18 mouse cellular contexts compared by ENCODE assay signal in the genomic region with DNA sequence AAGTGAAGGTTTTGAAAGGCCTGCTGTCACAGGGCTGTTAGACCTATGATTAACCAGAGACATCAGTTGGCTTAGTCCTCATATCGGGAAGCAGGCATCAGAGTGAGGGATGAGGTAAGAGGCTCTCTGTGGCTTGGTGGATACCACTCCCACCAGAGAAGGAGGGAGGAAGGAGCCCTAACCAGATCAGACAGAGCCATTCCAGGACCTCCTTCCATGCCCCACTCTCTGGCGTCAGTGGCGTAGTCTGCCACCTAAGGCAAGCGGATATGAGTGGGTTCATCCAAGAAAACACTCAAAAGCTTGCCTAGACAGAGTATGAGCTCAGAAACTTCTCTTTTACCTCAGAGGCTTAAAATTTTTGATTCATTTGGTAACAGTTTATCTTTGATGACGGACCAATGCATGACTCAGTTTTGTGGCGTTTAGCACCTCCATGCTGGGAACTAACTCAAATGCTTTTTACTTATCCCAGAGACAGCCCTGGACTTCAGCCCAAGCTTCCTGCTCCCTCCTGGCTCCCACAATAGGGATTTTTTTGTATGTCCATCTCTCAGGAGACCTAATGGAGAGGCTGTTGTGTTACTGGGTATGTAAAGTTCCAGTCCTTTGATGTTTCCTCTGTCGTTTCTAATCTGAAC.
DNase-seq lines count a peak whose midpoint lies in the region; ATAC-seq and TF ChIP-seq lines count a peak whose summit lies in the region.
"Had no signal": no experiment of that assay in that cellular context is flagged by ENCODE, and none has a peak within 500 bp of the region (broad histone marks: within the 10 kb centered on the region; RNA-seq: fewer than 3 reads in every experiment).

No protein-coding gene starts in this region.

- no peak overlapping the region for H3K27ac ChIP-seq in embryonic facial prominence, embryonic 14.5 days (replicated peaks; ENCODE audit: low read depth, low read length)
- no peak overlapping the region for H3K27ac ChIP-seq in embryonic facial prominence, embryonic 10.5 days (replicated peaks)
- no peak overlapping the region for H3K27ac ChIP-seq in midbrain, embryonic 11.5 days (ENCODE audit: low read depth, low read length)
- no peak overlapping the region for H3K27ac ChIP-seq in midbrain, postnatal 0 days (ENCODE audit: low read depth, low read length)
- H3K27ac ChIP-seq in lung, postnatal 0 days (ENCODE audit: low read length) = no peak overlapping the region
- no peak overlapping the region for H3K27ac ChIP-seq in forebrain, embryonic 14.5 days (ENCODE audit: low read depth, low read length)
- H3K27ac ChIP-seq: limb, embryonic 15.5 days; neural tube, embryonic 13.5 days; stomach, postnatal 0 days had no signal

- TF ChIP-seq EP300 in lung, postnatal 0 days (IDR thresholded peaks at IDR 0.05) = peak; percentile 25; the same call in 1 of the 2 replicates

- no peaks in the 10 kb centered on the region for H3K36me3 ChIP-seq in embryonic facial prominence, embryonic 14.5 days (ENCODE audit: control insufficient read depth, insufficient read depth, low read length)
- H3K36me3 ChIP-seq in embryonic facial prominence, embryonic 10.5 days (replicated peaks) = no peaks in the 10 kb centered on the region
- no peaks in the 10 kb centered on the region for H3K36me3 ChIP-seq in midbrain, embryonic 11.5 days (ENCODE audit: control insufficient read depth, insufficient read depth, low read length)
- H3K36me3 ChIP-seq in midbrain, postnatal 0 days (ENCODE audit: insufficient read depth, low read length) = no peaks in the 10 kb centered on the region
- no peaks in the 10 kb centered on the region for H3K36me3 ChIP-seq in lung, postnatal 0 days (ENCODE audit: insufficient read depth, low read length)
- H3K36me3 ChIP-seq in forebrain, embryonic 14.5 days (ENCODE audit: control insufficient read depth, insufficient read depth, low read length) = no peaks in the 10 kb centered on the region
- H3K36me3 ChIP-seq: limb, embryonic 15.5 days; neural tube, embryonic 13.5 days had no signal

- ATAC-seq in embryonic facial prominence, embryonic 14.5 days (ENCODE audit: low read depth) = no peak
- ATAC-seq in midbrain, embryonic 11.5 days (ENCODE audit: low FRiP score) = no peak
- ATAC-seq in midbrain, postnatal 0 days (ENCODE audit: low FRiP score) = no peak
- peak; percentile 82 for ATAC-seq in lung, postnatal 0 days
- ATAC-seq in forebrain, embryonic 14.5 days = no peak
- ATAC-seq: forebrain, postnatal 0 days; liver, postnatal 0 days had no signal

- H3K4me1 ChIP-seq in embryonic facial prominence, embryonic 14.5 days (ENCODE audit: control insufficient read depth, insufficient read depth, low read length) = no peaks in the 10 kb centered on the region
- no peaks in the 10 kb centered on the region for H3K4me1 ChIP-seq in embryonic facial prominence, embryonic 10.5 days
- H3K4me1 ChIP-seq in midbrain, embryonic 11.5 days (ENCODE audit: control insufficient read depth, insufficient read depth, low read length) = no peaks in the 10 kb centered on the region
- H3K4me1 ChIP-seq in midbrain, postnatal 0 days (ENCODE audit: insufficient read depth, low read length) = no peaks in the 10 kb centered on the region
- no peaks in the 10 kb centered on the region for H3K4me1 ChIP-seq in lung, postnatal 0 days (ENCODE audit: insufficient read depth, low read depth, low read length)
- no peaks in the 10 kb centered on the region for H3K4me1 ChIP-seq in forebrain, embryonic 14.5 days (ENCODE audit: control insufficient read depth, insufficient read depth, low read length)
- H3K4me1 ChIP-seq: neural tube, embryonic 13.5 days had no signal

- no peak overlapping the region for H3K4me3 ChIP-seq in embryonic facial prominence, embryonic 14.5 days (ENCODE audit: low read depth, low read length)
- no peak overlapping the region for H3K4me3 ChIP-seq in embryonic facial prominence, embryonic 10.5 days
- H3K4me3 ChIP-seq in midbrain, embryonic 11.5 days (ENCODE audit: low read depth, low read length) = no peak overlapping the region
- no peak overlapping the region for H3K4me3 ChIP-seq in midbrain, postnatal 0 days (ENCODE audit: low read depth, low read length)
- H3K4me3 ChIP-seq in lung, postnatal 0 days (ENCODE audit: low read depth, low read length) = no peak overlapping the region
- H3K4me3 ChIP-seq in forebrain, embryonic 14.5 days (ENCODE audit: low read depth, low read length) = no peak overlapping the region
- H3K4me3 ChIP-seq: erythroblast, embryonic 14.5 days; limb, embryonic 15.5 days; neural tube, embryonic 13.5 days had no signal

- peak; percentile 26 for DNase-seq in embryonic facial prominence, embryonic 14.5 days (ENCODE audit: low spot score)
- DNase-seq in embryonic facial prominence, embryonic 10.5 days (ENCODE audit: low spot score) = no peak
- peak; percentile 51 for DNase-seq in midbrain, embryonic 11.5 days (ENCODE audit: low spot score, missing footprints)
- DNase-seq in midbrain, postnatal 0 days (ENCODE audit: low spot score) = no peak
- peak; percentile 59 for DNase-seq in lung, postnatal 0 days (ENCODE audit: low spot score)
- no peak for DNase-seq in forebrain, embryonic 14.5 days (ENCODE audit: low spot score)
- no peak for DNase-seq in cerebellum, postnatal 14 days
- DNase-seq in cerebellum, postnatal 36 days = no peak
- DNase-seq: cerebellum, adult 9-11 months; embryo, embryonic 11 days; forebrain, postnatal 0 days; kidney, adult 2 months; liver, postnatal 0 days; thymus, postnatal 14 days had no signal

- H3K9ac ChIP-seq in embryonic facial prominence, embryonic 14.5 days (ENCODE audit: low read depth, low read length) = no peak overlapping the region
- no peak overlapping the region for H3K9ac ChIP-seq in midbrain, embryonic 11.5 days (ENCODE audit: low read length)
- no peak overlapping the region for H3K9ac ChIP-seq in midbrain, postnatal 0 days (replicated peaks; ENCODE audit: low read length, poor library complexity, severe bottlenecking)
- no peak overlapping the region for H3K9ac ChIP-seq in lung, postnatal 0 days (replicated peaks; ENCODE audit: low read depth)
- H3K9ac ChIP-seq in forebrain, embryonic 14.5 days (ENCODE audit: low read length) = no peak overlapping the region
- H3K9ac ChIP-seq: forebrain, postnatal 0 days; limb, embryonic 15.5 days; liver, postnatal 0 days; neural tube, embryonic 13.5 days had no signal

- no peaks in the 10 kb centered on the region for H3K27me3 ChIP-seq in embryonic facial prominence, embryonic 14.5 days (replicated peaks; ENCODE audit: control insufficient read depth, insufficient read depth, low read length)
- no peaks in the 10 kb centered on the region for H3K27me3 ChIP-seq in embryonic facial prominence, embryonic 10.5 days (replicated peaks; ENCODE audit: low read depth, poor library complexity, severe bottlenecking)
- H3K27me3 ChIP-seq in midbrain, embryonic 11.5 days (ENCODE audit: control insufficient read depth, insufficient read depth, low read length) = no peaks in the 10 kb centered on the region
- no peaks in the 10 kb centered on the region for H3K27me3 ChIP-seq in midbrain, postnatal 0 days (ENCODE audit: insufficient read depth, low read length)
- H3K27me3 ChIP-seq in lung, postnatal 0 days (replicated peaks; ENCODE audit: insufficient read depth, low read length) = no peaks in the 10 kb centered on the region
- no peaks in the 10 kb centered on the region for H3K27me3 ChIP-seq in forebrain, embryonic 14.5 days (replicated peaks; ENCODE audit: control insufficient read depth, insufficient read depth, low read length)
- H3K27me3 ChIP-seq: limb, embryonic 15.5 days; neural tube, embryonic 13.5 days had no signal

- no peaks in the 10 kb centered on the region for H3K9me3 ChIP-seq in embryonic facial prominence, embryonic 14.5 days (ENCODE audit: control insufficient read depth, low read length)
- no peaks in the 10 kb centered on the region for H3K9me3 ChIP-seq in embryonic facial prominence, embryonic 10.5 days
- no peaks in the 10 kb centered on the region for H3K9me3 ChIP-seq in midbrain, embryonic 11.5 days (ENCODE audit: control insufficient read depth, low read length)
- H3K9me3 ChIP-seq in midbrain, postnatal 0 days (ENCODE audit: low read length) = no peaks in the 10 kb centered on the region
- H3K9me3 ChIP-seq in lung, postnatal 0 days (ENCODE audit: low read length) = no peaks in the 10 kb centered on the region
- H3K9me3 ChIP-seq in forebrain, embryonic 14.5 days (replicated peaks; ENCODE audit: control insufficient read depth, low read length) = no peaks in the 10 kb centered on the region
- H3K9me3 ChIP-seq: limb, embryonic 15.5 days; neural tube, embryonic 13.5 days had no signal

- TF ChIP-seq CTCF in midbrain, postnatal 0 days (IDR thresholded peaks at IDR 0.05) = no peak
- no peak for TF ChIP-seq CTCF in lung, postnatal 0 days (IDR thresholded peaks at IDR 0.05)

- 79% methylated on average over 7 of the region's 7 CpGs for WGBS in embryonic facial prominence, embryonic 14.5 days
- 91% methylated on average over 7 of the region's 7 CpGs for WGBS in embryonic facial prominence, embryonic 10.5 days
- 91% methylated on average over 7 of the region's 7 CpGs for WGBS in midbrain, embryonic 11.5 days
- WGBS in midbrain, postnatal 0 days = 81% methylated on average over 7 of the region's 7 CpGs
- WGBS in lung, postnatal 0 days = 61% methylated on average over 7 of the region's 7 CpGs
- 88% methylated on average over 7 of the region's 7 CpGs for WGBS in forebrain, embryonic 14.5 days

- H3K4me2 ChIP-seq in embryonic facial prominence, embryonic 14.5 days (ENCODE audit: low read depth, low read length) = no peak overlapping the region
- H3K4me2 ChIP-seq in midbrain, embryonic 11.5 days = no peak overlapping the region
- no peak overlapping the region for H3K4me2 ChIP-seq in midbrain, postnatal 0 days (ENCODE audit: low read depth, low read length, poor library complexity, severe bottlenecking)
- H3K4me2 ChIP-seq in lung, postnatal 0 days (replicated peaks; ENCODE audit: low read depth, low read length) = no peak overlapping the region
- H3K4me2 ChIP-seq in forebrain, embryonic 14.5 days (ENCODE audit: low read length) = no peak overlapping the region
- H3K4me2 ChIP-seq: limb, embryonic 15.5 days; neural tube, embryonic 13.5 days had no signal

Comparison
In these comparisons a context has a peak if more than half of its experiments do, and no peak if none do; other contexts are left out.
1. DNase-seq: peak in embryonic facial prominence, embryonic 14.5 days (single experiment), midbrain, embryonic 11.5 days (single experiment) and lung, postnatal 0 days (single experiment); none in embryonic facial prominence, embryonic 10.5 days (single experiment), midbrain, postnatal 0 days (single experiment), forebrain, embryonic 14.5 days (single experiment), cerebellum, postnatal 14 days (0 of 2) and cerebellum, postnatal 36 days (0 of 2).